In the genomic region with DNA sequence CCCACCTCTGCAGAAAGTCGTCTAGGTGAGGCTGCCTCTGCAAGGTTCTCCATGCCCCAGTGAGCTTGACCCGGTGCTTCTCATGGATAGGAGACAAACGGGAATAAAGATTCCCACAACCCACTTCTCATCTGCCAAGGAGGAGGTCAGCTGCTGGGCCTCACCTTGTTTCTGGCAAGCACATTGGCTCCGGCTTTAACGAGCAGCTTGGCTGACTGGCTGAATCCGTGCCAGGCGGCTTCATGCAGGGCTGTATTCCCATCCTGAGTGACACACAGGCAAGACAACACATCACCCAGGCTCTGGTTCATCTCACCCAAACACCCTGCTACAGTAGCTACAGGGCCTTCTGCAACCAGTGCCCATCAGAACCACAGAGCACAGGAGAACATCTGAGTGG, we compare ENCODE assay signal across 8 mouse cellular contexts. TPM values are rescaled to one million over a fixed set of nuclear protein-coding genes. Genes with fewer than 3 reads are reported as not detected.
A peak's percentile ranks its signal among the peaks of the same experiment; 100 is the strongest.
DNase-seq lines count a peak whose midpoint lies in the region.

No protein-coding gene starts in this region.

- H3K4me3 ChIP-seq in embryonic facial prominence, embryonic 10.5 days, result no peak overlapping the region

- peak; percentile 15 to 27 for DNase-seq in heart, adult 9 months (ENCODE audit: low spot score in 2 of 2)
- DNase-seq in heart, postnatal 25 days (ENCODE audit: low spot score), result no peak
- peak; percentile 34 for DNase-seq in right cerebral cortex, postnatal 14 days
- no peak for DNase-seq in right cerebral cortex, adult 2 months (ENCODE audit: low spot score in 2 of 2)
- peak; percentile 27 to 37 for DNase-seq in heart, postnatal 14 days
- no peak for DNase-seq in embryonic facial prominence, embryonic 10.5 days (ENCODE audit: low spot score)
- DNase-seq in lung, postnatal 25 days (ENCODE audit: low spot score), result no peak
- no peak for DNase-seq in thymus, adult 18-20 months

- H3K27me3 ChIP-seq in embryonic facial prominence, embryonic 10.5 days (replicated peaks; ENCODE audit: low read depth, poor library complexity, severe bottlenecking), result no peaks in the 10 kb centered on the region

- intact Hi-C loops in heart, postnatal 25 days (cut with DNase I), result no loop called here
- intact Hi-C loops in heart, postnatal 14 days (cut with DNase I), result no loop called here

- peaks cover 4% of the 10 kb centered on the region; the same call in 1 of the 2 replicates for H3K36me3 ChIP-seq in embryonic facial prominence, embryonic 10.5 days (replicated peaks)

- H3K4me1 ChIP-seq in embryonic facial prominence, embryonic 10.5 days, result peaks cover 26% of the 10 kb centered on the region

- 75% methylated on average over 7 of the region's 7 CpGs for WGBS in embryonic facial prominence, embryonic 10.5 days

- no peak overlapping the region for H3K27ac ChIP-seq in embryonic facial prominence, embryonic 10.5 days (replicated peaks)

- H3K9me3 ChIP-seq in embryonic facial prominence, embryonic 10.5 days, result no peaks in the 10 kb centered on the region

RNA-seq across cellular contexts. Expression of gene Lyrm2, which starts 26.9 kb away (rescaled TPM):
- total RNA-seq in heart, postnatal 25 days (2021), result 10 to 100 TPM; 30.2 to 35.3 TPM
- 10 to 100 TPM; 32.6 to 37.6 TPM for total RNA-seq in heart, postnatal 14 days (2021)
- 95.6 and 112 TPM in 2 replicates for polyA plus RNA-seq in embryonic facial prominence, embryonic 10.5 days (2016; fragmentation: Nextera tagmentation; extraction: Ambion mirVana)

Comparison
In these comparisons a context has a peak if more than half of its experiments do, and no peak if none do; other contexts are left out.
1. DNase-seq: peak in heart, adult 9 months (2 of 2), right cerebral cortex, postnatal 14 days (single experiment) and heart, postnatal 14 days (2 of 2); none in heart, postnatal 25 days (single experiment), right cerebral cortex, adult 2 months (0 of 2), embryonic facial prominence, embryonic 10.5 days (single experiment), lung, postnatal 25 days (single experiment) and thymus, adult 18-20 months (0 of 2).